Mouse (Mus musculus) ES-Bruce4 (cell line): Measurements from ENCODE around the gene Tmem38a.

Experiments used
- CTCF ChIP-seq: IDR thresholded peaks from one replicate; pipeline ENCODE4 v1.8.1; 2011; ENCODE audit warnings: low read depth, low read length
- EP300 ChIP-seq: IDR thresholded peaks from 2 replicates; pipeline ENCODE4 v1.6.1; 2011; ENCODE audit warnings: low read depth, low read length; ENCODE audit not compliant: insufficient read depth
- POLR2A ChIP-seq: IDR thresholded peaks from one replicate; pipeline ENCODE4 v1.8.1; 2011; ENCODE audit warnings: low read length; ENCODE audit not compliant: insufficient read depth

DNA sequence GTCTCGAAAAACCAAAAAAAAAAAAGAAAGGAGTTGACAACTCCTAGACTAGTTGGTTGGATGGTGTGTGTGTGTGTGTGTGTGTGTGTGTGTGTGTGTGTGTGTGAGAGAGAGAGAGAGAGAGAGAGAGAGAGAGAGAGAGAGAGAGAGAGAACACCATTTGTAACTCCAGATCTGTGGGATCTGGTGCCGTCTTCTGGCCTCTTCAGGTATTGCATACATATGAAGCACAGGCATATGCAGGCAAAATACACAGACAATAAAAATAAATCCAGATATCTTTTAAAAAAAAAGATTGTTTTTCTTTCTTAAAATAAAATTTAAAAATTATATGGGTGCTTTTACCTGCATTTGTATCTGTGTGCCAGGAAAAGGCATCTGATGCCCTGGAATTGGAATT, 18.3 kb downstream of the Tmem38a start:
- no peak for TF ChIP-seq CTCF
- TF ChIP-seq POLR2A = no peak
- no peak for TF ChIP-seq EP300
